Mouse (Mus musculus): Measurements from ENCODE around the gene Ggps1. TPM values are rescaled to one million over a fixed set of nuclear protein-coding genes. Genes with fewer than 3 reads are reported as not detected.

The Ggps1 gene
- polyA plus RNA-seq, 1 experiment, result 8.6 TPM

DNA sequence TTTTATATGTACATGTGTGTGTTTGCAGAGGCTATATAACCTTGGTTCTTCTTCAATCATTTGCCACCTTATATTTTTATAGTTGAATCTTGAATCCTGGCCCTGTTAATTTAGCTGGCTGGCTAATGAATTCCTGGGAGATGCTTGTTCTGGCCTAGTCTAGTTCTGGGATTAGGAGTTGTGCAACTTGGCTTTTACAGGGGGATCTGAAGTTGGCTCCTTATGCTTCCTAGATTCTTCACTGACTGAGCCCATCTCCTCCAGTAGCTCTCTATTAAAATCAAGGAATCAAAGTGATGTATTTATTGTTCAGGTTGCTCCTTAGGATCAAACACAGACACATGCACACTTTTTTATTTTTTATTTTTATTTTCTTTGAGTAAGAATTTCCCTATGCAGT, 3.7 kb downstream of the Ggps1 start:
- no peak overlapping the region for H3K4me2 ChIP-seq (ENCODE audit: low read depth)
- peaks cover 9% of the 10 kb centered on the region for H3K36me3 ChIP-seq (ENCODE audit: control insufficient read depth, insufficient read depth)
- no peaks in the 10 kb centered on the region for H3K27me3 ChIP-seq (ENCODE audit: control insufficient read depth, insufficient read depth, insufficient read length)
- no peak overlapping the region for H3K4me3 ChIP-seq
- peaks cover 51% of the 10 kb centered on the region for H3K79me2 ChIP-seq (ENCODE audit: control insufficient read depth, insufficient read depth)
- H3ac ChIP-seq (ENCODE audit: control insufficient read depth, insufficient read length), result no peak overlapping the region
- no peak for TF ChIP-seq MYOD1 (IDR thresholded peaks at IDR 0.05; ENCODE audit: control insufficient read depth in 1 of 3, insufficient read length in 2 of 3, low read depth in 2 of 3)
- TF ChIP-seq POLR2AphosphoS2 (IDR thresholded peaks at IDR 0.05; ENCODE audit: insufficient read length, low read depth), result no peak
- TF ChIP-seq MAX (IDR thresholded peaks at IDR 0.05; ENCODE audit: low read depth), result no peak
- no peak for TF ChIP-seq E2F4 (IDR thresholded peaks at IDR 0.05; ENCODE audit: insufficient read depth)
- no peak for TF ChIP-seq MYOG (IDR thresholded peaks at IDR 0.05; ENCODE audit: control insufficient read depth in 1 of 3, insufficient read depth in 1 of 3, insufficient read length in 2 of 3, low read depth in 2 of 3)
- no peak for TF ChIP-seq POLR2A (IDR thresholded peaks at IDR 0.05; ENCODE audit: insufficient read length, low read depth)
- TF ChIP-seq SRF (IDR thresholded peaks at IDR 0.05; ENCODE audit: control insufficient read depth, insufficient read length, low read depth), result no peak
- no peak for TF ChIP-seq USF1 (IDR thresholded peaks at IDR 0.05; ENCODE audit: low read depth)
- no peak for TF ChIP-seq REST (IDR thresholded peaks at IDR 0.05; ENCODE audit: insufficient read depth, insufficient read length)
- no peak for TF ChIP-seq TCF12 (IDR thresholded peaks at IDR 0.05; ENCODE audit: insufficient read depth, poor library complexity, severe bottlenecking)
- no peak for TF ChIP-seq TCF3 (IDR thresholded peaks at IDR 0.05; ENCODE audit: insufficient read length, low read depth)

GRCm38 (mm10) chr13:14056801-14057200, 6.5 kb downstream of the Ggps1 start:
- TF ChIP-seq MYOD1 (IDR thresholded peaks at IDR 0.05; ENCODE audit: control insufficient read depth in 1 of 3, insufficient read length in 2 of 3, low read depth in 2 of 3) (no peak), POLR2A (IDR thresholded peaks at IDR 0.05; ENCODE audit: insufficient read length, low read depth) (no peak), TCF12 (IDR thresholded peaks at IDR 0.05; ENCODE audit: insufficient read depth, poor library complexity, severe bottlenecking) (no peak), MYOG (IDR thresholded peaks at IDR 0.05; ENCODE audit: control insufficient read depth in 1 of 3, insufficient read depth in 1 of 3, insufficient read length in 2 of 3, low read depth in 2 of 3) (no peak), E2F4 (IDR thresholded peaks at IDR 0.05; ENCODE audit: insufficient read depth) (no peak), MAX (IDR thresholded peaks at IDR 0.05; ENCODE audit: low read depth) (no peak), REST (IDR thresholded peaks at IDR 0.05; ENCODE audit: insufficient read depth, insufficient read length) (no peak), POLR2AphosphoS2 (IDR thresholded peaks at IDR 0.05; ENCODE audit: insufficient read length, low read depth) (no peak), SRF (IDR thresholded peaks at IDR 0.05; ENCODE audit: control insufficient read depth, insufficient read length, low read depth) (no peak), CEBPB (IDR thresholded peaks at IDR 0.05; ENCODE audit: insufficient read depth, poor library complexity, severe bottlenecking) (no peak), USF1 (IDR thresholded peaks at IDR 0.05; ENCODE audit: low read depth) (no peak), TCF3 (IDR thresholded peaks at IDR 0.05; ENCODE audit: insufficient read length, low read depth) (no peak)
- Histone ChIP-seq H3K4me3 (no peak overlapping the region), H3K27me3 (ENCODE audit: control insufficient read depth, insufficient read depth, insufficient read length) (no peaks in the 10 kb centered on the region), H3K4me2 (ENCODE audit: low read depth) (no peak overlapping the region), H3K79me2 (ENCODE audit: control insufficient read depth, insufficient read depth) (peaks cover 37% of the 10 kb centered on the region), H3K36me3 (ENCODE audit: control insufficient read depth, insufficient read depth) (peaks cover 24% of the 10 kb centered on the region), H3ac (ENCODE audit: control insufficient read depth, insufficient read length) (no peak overlapping the region)

DNA sequence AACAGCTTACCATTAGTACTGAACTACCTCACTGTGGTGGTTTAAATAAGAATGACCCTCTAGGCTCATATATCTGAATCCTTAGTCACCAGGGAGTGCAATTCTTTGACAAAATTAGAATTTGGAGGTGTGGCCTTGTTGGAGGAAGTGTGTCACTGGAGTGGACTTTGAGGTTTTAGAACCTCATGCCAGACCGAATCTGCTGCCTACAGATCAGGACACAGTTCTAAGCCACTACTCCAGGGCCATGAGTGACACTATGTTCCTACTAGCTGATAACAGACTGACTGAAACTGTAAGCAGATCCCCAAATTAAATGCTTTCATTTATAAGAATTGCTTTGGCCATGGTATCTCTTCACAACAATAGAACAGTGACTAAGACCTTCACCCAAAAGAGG, 13.4 kb downstream of the Ggps1 start:
- TF ChIP-seq MYOD1 (IDR thresholded peaks at IDR 0.05; ENCODE audit: control insufficient read depth in 1 of 3, insufficient read length in 2 of 3, low read depth in 2 of 3) (no peak), TCF12 (IDR thresholded peaks at IDR 0.05; ENCODE audit: insufficient read depth, poor library complexity, severe bottlenecking) (no peak), USF1 (IDR thresholded peaks at IDR 0.05; ENCODE audit: low read depth) (no peak), POLR2A (IDR thresholded peaks at IDR 0.05; ENCODE audit: insufficient read length, low read depth) (no peak), CEBPB (IDR thresholded peaks at IDR 0.05; ENCODE audit: insufficient read depth, poor library complexity, severe bottlenecking) (no peak), SRF (IDR thresholded peaks at IDR 0.05; ENCODE audit: control insufficient read depth, insufficient read length, low read depth) (no peak), POLR2AphosphoS2 (IDR thresholded peaks at IDR 0.05; ENCODE audit: insufficient read length, low read depth) (no peak), TCF3 (IDR thresholded peaks at IDR 0.05; ENCODE audit: insufficient read length, low read depth) (no peak)
- Histone ChIP-seq H3K27me3 (ENCODE audit: control insufficient read depth, insufficient read depth, insufficient read length) (no peaks in the 10 kb centered on the region), H3K36me3 (ENCODE audit: control insufficient read depth, insufficient read depth) (peaks cover 30% of the 10 kb centered on the region), H3ac (ENCODE audit: control insufficient read depth, insufficient read length) (no peak overlapping the region), H3K79me2 (ENCODE audit: control insufficient read depth, insufficient read depth) (no peaks in the 10 kb centered on the region), H3K4me3 (no peak overlapping the region), H3K4me2 (ENCODE audit: low read depth) (no peak overlapping the region)

DNA sequence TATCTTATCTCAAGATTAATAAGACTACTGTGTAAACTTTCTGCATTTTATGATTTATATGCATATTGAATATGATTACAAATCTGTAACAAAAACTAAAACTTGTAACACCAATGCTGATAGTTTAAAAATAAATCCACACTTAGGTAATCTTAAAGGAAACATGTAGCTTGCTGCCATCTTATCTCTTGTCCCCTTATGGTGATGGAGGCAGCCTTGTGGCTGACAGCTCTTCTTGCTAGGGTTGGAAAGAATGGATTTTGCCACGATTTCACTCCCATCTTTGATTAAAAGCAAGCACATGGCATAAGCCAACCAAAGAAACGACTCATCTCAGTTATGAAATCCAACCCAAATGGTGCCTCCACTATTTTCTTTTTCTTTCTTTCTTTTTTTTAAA, 18.8 kb downstream of the Ggps1 start:
- H3K27me3 ChIP-seq (ENCODE audit: control insufficient read depth, insufficient read depth, insufficient read length), result no peaks in the 10 kb centered on the region
- TF ChIP-seq SRF (IDR thresholded peaks at IDR 0.05; ENCODE audit: control insufficient read depth, insufficient read length, low read depth), result no peak
- TF ChIP-seq USF1 (IDR thresholded peaks at IDR 0.05; ENCODE audit: low read depth), result no peak
- TF ChIP-seq MAX (IDR thresholded peaks at IDR 0.05; ENCODE audit: low read depth), result no peak
- no peak for TF ChIP-seq MYOG (IDR thresholded peaks at IDR 0.05; ENCODE audit: control insufficient read depth in 1 of 3, insufficient read depth in 1 of 3, insufficient read length in 2 of 3, low read depth in 2 of 3)
- TF ChIP-seq CEBPB (IDR thresholded peaks at IDR 0.05; ENCODE audit: insufficient read depth, poor library complexity, severe bottlenecking), result no peak
- TF ChIP-seq MYOD1 (IDR thresholded peaks at IDR 0.05; ENCODE audit: control insufficient read depth in 1 of 3, insufficient read length in 2 of 3, low read depth in 2 of 3), result no peak
- no peak for TF ChIP-seq POLR2AphosphoS2 (IDR thresholded peaks at IDR 0.05; ENCODE audit: insufficient read length, low read depth)
- TF ChIP-seq TCF3 (IDR thresholded peaks at IDR 0.05; ENCODE audit: insufficient read length, low read depth), result no peak
- no peak for TF ChIP-seq TCF12 (IDR thresholded peaks at IDR 0.05; ENCODE audit: insufficient read depth, poor library complexity, severe bottlenecking)
- no peak for TF ChIP-seq POLR2A (IDR thresholded peaks at IDR 0.05; ENCODE audit: insufficient read length, low read depth)
- no peak for TF ChIP-seq REST (IDR thresholded peaks at IDR 0.05; ENCODE audit: insufficient read depth, insufficient read length)
- no peak for TF ChIP-seq E2F4 (IDR thresholded peaks at IDR 0.05; ENCODE audit: insufficient read depth)
- no peaks in the 10 kb centered on the region for H3K36me3 ChIP-seq (ENCODE audit: control insufficient read depth, insufficient read depth)
- H3K4me2 ChIP-seq (ENCODE audit: low read depth), result no peak overlapping the region
- no peak overlapping the region for H3K4me3 ChIP-seq
- H3ac ChIP-seq (ENCODE audit: control insufficient read depth, insufficient read length), result no peak overlapping the region
- H3K79me2 ChIP-seq (ENCODE audit: control insufficient read depth, insufficient read depth), result no peaks in the 10 kb centered on the region
